Comparison of ENCODE assay signal across 12 mouse cellular contexts in the genomic region with DNA sequence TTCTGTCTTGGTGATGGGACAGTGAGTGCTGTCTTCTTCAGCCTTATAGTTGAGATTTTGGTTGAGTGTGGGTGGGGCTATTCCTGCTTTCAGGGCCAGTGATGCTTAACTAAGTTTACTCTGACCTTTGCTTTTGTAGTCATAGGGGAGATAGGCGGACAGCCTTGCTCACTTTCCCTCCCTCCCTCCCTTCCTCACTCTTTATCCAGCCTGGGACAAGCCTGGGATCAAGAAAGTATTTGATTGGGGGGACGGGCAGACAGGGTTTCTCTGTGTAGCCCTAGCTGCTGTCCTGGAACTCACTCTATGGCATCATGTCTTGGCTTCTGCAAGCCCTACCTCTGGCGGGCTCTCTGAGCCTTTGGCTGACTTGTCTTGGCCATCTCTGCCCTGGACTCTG.
"Had no signal": no experiment of that assay in that cellular context is flagged by ENCODE, and none has a peak within 500 bp of the region (broad histone marks: within the 10 kb centered on the region; RNA-seq: fewer than 3 reads in every experiment).

No protein-coding gene starts in this region.

- H3K4me2 ChIP-seq: intestine, embryonic 15.5 days; limb, embryonic 13.5 days; liver, embryonic 11.5 days; lung, embryonic 14.5 days; neural tube, embryonic 15.5 days had no signal

- ATAC-seq: intestine, embryonic 15.5 days had no signal

- H3K27me3 ChIP-seq: intestine, embryonic 15.5 days; limb, embryonic 13.5 days; neural tube, embryonic 15.5 days had no signal

- DNase-seq: lung, embryonic 14.5 days; lung, postnatal 4 days; midbrain, embryonic 14.5 days; right cerebral cortex, postnatal 25 days; thymus, postnatal 4 days had no signal

- H3K4me3 ChIP-seq: intestine, embryonic 15.5 days; limb, embryonic 13.5 days; midbrain, embryonic 10.5 days; myocyte; neural tube, embryonic 15.5 days had no signal

- H3K9ac ChIP-seq: intestine, embryonic 15.5 days; limb, embryonic 13.5 days; lung, embryonic 14.5 days; neural tube, embryonic 15.5 days had no signal

- H3K27ac ChIP-seq: intestine, embryonic 15.5 days; limb, embryonic 13.5 days; midbrain, embryonic 10.5 days; neural tube, embryonic 15.5 days; stomach, postnatal 0 days had no signal

- H3K9me3 ChIP-seq: intestine, embryonic 15.5 days; limb, embryonic 13.5 days; neural tube, embryonic 15.5 days had no signal
